Mouse (Mus musculus): ENCODE results near the gene Ints1. TPM values are rescaled to one million over a fixed set of nuclear protein-coding genes. Genes with fewer than 3 reads are reported as not detected.
A peak's percentile ranks its signal among the peaks of the same experiment; 100 is the strongest.

The Ints1 gene
- total and polyA plus RNA-seq, 2 experiments from 2014 or later = 22.4 to 119 TPM

GRCm38 (mm10) chr5:139796001-139796620, 20.6 kb upstream of the Ints1 start:
- Histone ChIP-seq H3K4me3 (ENCODE audit: low read depth, low read length) (no peak overlapping the region), H3K4me2 (ENCODE audit: low read depth) (no peak overlapping the region), H3K27ac (ENCODE audit: low read depth, low read length) (no peak overlapping the region), H3K9ac (no peak overlapping the region), H3K27me3 (ENCODE audit: insufficient read depth, low read length) (no peaks in the 10 kb centered on the region), H3K4me1 (ENCODE audit: insufficient read depth) (peaks cover 30% of the 10 kb centered on the region), H3K9me3 (ENCODE audit: low read length) (no peaks in the 10 kb centered on the region), H3K36me3 (ENCODE audit: insufficient read depth) (peaks cover 14% of the 10 kb centered on the region)
- ATAC-seq (no peak), DNase-seq (no peak)
- TF ChIP-seq CTCF (IDR thresholded peaks at IDR 0.05; ENCODE audit: low read depth) = no peak
- WGBS = 74% methylated on average over 9 of the region's 9 CpGs

DNA sequence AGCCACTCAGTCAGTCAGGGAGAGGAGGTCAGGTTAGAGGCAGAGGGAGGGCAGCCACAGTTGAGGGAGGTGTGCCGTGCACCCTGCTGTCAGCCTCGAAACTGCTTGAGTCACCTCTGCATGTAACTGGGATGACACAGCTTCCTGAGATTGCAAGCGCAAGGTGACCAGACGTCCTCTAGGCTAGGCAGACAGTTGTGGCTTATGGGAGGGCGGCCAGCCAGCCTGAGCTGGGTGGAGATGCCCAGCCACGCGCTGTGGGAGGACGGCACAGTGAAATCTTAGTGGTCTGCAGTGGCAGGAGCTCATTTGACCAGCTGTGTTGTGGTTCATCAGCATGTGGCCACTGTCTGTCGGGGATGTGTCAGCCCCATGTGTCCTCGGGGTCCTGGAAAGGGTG, 19.5 kb upstream of the Ints1 start:
- DNase-seq = no peak
- Histone ChIP-seq H3K4me2 (ENCODE audit: low read depth) (no peak overlapping the region), H3K4me3 (ENCODE audit: low read depth, low read length) (no peak overlapping the region), H3K4me1 (ENCODE audit: insufficient read depth) (peaks cover 30% of the 10 kb centered on the region), H3K27ac (ENCODE audit: low read depth, low read length) (no peak overlapping the region), H3K36me3 (ENCODE audit: insufficient read depth) (peaks cover 2% of the 10 kb centered on the region; the same call in 1 of the 2 replicates), H3K27me3 (ENCODE audit: insufficient read depth, low read length) (no peaks in the 10 kb centered on the region), H3K9ac (no peak overlapping the region), H3K9me3 (ENCODE audit: low read length) (no peaks in the 10 kb centered on the region)
- 66% methylated on average over 10 of the region's 10 CpGs for WGBS
- TF ChIP-seq CTCF (IDR thresholded peaks at IDR 0.05; ENCODE audit: low read depth) = no peak
- no peak for ATAC-seq

GRCm38 (mm10) chr5:139794137-139794536, 18.7 kb upstream of the Ints1 start:
- H3K4me2 ChIP-seq (ENCODE audit: low read depth) = no peak overlapping the region
- no peak for TF ChIP-seq CTCF (IDR thresholded peaks at IDR 0.05; ENCODE audit: low read depth)
- H3K9ac ChIP-seq = no peak overlapping the region
- no peak for DNase-seq
- H3K27ac ChIP-seq (ENCODE audit: low read depth, low read length) = no peak overlapping the region
- WGBS = 90% methylated on average over 5 of the region's 5 CpGs
- H3K27me3 ChIP-seq (ENCODE audit: insufficient read depth, low read length) = no peaks in the 10 kb centered on the region
- no peak overlapping the region for H3K4me3 ChIP-seq (ENCODE audit: low read depth, low read length)
- no peaks in the 10 kb centered on the region for H3K36me3 ChIP-seq (ENCODE audit: insufficient read depth)
- ATAC-seq = no peak
- no peaks in the 10 kb centered on the region for H3K9me3 ChIP-seq (ENCODE audit: low read length)
- H3K4me1 ChIP-seq (ENCODE audit: insufficient read depth) = peaks cover 30% of the 10 kb centered on the region

- no peak overlapping the region for H3K27ac ChIP-seq (ENCODE audit: low read depth, low read length)
- H3K4me2 ChIP-seq (ENCODE audit: low read depth) = peak overlapping the region; percentile 100; the same call in 1 of the 2 replicates
- H3K9me3 ChIP-seq (ENCODE audit: low read length) = no peaks in the 10 kb centered on the region
- H3K9ac ChIP-seq = no peak overlapping the region
- H3K36me3 ChIP-seq (ENCODE audit: insufficient read depth) = no peaks in the 10 kb centered on the region
- H3K27me3 ChIP-seq (ENCODE audit: insufficient read depth, low read length) = no peaks in the 10 kb centered on the region
- no peak overlapping the region for H3K4me3 ChIP-seq (ENCODE audit: low read depth, low read length)
- no peak for TF ChIP-seq CTCF (IDR thresholded peaks at IDR 0.05; ENCODE audit: low read depth)
- H3K4me1 ChIP-seq (ENCODE audit: insufficient read depth) = peaks cover 27% of the 10 kb centered on the region
- ATAC-seq (no peak), DNase-seq (no peak)
- WGBS = 64% methylated on average over 11 of the region's 11 CpGs
Measured at GRCm38 (mm10) chr5:139793338-139794089, 18.0 kb upstream of the Ints1 start.

DNA sequence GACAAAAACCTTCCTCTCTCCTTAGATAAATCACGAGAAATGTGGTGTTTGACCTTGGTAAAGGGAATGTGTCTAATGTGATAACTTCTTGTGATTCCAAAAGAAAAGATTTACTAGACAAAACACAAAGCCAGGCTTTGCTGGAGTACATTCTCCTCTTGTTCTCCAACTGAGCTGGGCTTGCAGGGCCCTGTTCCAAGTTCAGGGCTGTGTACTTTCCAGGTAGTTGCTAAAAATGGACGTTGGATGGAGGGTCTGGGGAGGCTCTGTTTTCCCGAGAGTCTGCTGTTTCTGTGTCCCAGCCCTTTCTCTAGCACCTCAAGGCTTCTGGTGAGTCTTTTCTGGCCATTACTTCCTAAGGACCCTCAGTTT, 17.5 kb upstream of the Ints1 start:
- Histone ChIP-seq H3K36me3 (ENCODE audit: insufficient read depth) (no peaks in the 10 kb centered on the region), H3K4me1 (ENCODE audit: insufficient read depth) (peaks cover 22% of the 10 kb centered on the region), H3K4me3 (ENCODE audit: low read depth, low read length) (no peak overlapping the region), H3K27me3 (ENCODE audit: insufficient read depth, low read length) (no peaks in the 10 kb centered on the region), H3K4me2 (ENCODE audit: low read depth) (peak overlapping the region; percentile 100; the same call in 1 of the 2 replicates), H3K9ac (no peak overlapping the region), H3K9me3 (ENCODE audit: low read length) (no peaks in the 10 kb centered on the region), H3K27ac (ENCODE audit: low read depth, low read length) (no peak overlapping the region)
- no peak for DNase-seq
- TF ChIP-seq CTCF (IDR thresholded peaks at IDR 0.05; ENCODE audit: low read depth) = no peak
- ATAC-seq = no peak
- WGBS = 66% methylated on average over 3 of the region's 3 CpGs

DNA sequence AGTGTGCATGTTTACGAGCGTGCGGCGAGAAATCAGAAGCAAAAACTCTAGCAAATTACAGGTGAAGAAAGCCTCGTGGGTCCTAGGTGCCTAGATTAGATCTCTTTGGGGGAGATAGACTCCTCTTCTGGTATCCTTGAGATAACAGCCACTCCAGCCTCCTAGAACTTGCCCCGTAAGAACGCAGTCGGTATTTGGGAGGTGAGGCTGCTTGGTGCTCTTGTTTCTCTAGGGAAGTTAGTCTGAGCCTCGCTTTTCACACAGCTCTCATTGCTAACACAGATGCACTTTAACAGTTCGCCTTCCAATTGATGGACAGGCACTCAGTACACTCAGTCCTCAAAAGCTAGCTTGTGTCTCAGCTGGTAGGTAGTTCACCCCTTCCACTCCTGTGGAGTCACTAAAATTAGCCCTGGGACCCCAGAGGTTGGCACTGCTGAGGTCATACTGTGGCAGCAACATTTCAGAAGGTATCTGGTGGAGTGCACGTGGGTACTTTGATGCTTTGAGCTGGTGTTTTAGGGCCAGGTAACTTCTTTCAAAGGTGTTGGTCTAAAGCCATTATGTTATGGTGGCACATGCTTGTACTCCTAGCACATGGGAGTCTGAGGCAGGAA, 16.8 kb upstream of the Ints1 start:
- peak overlapping the region; percentile 69 for H3K4me3 ChIP-seq (ENCODE audit: low read depth, low read length)
- peaks cover 15% of the 10 kb centered on the region for H3K4me1 ChIP-seq (ENCODE audit: insufficient read depth)
- peak; percentile 25 for DNase-seq
- no peaks in the 10 kb centered on the region for H3K27me3 ChIP-seq (ENCODE audit: insufficient read depth, low read length)
- H3K36me3 ChIP-seq (ENCODE audit: insufficient read depth) = no peaks in the 10 kb centered on the region
- peak overlapping the region; percentile 100 for H3K4me2 ChIP-seq (ENCODE audit: low read depth)
- no peaks in the 10 kb centered on the region for H3K9me3 ChIP-seq (ENCODE audit: low read length)
- H3K9ac ChIP-seq = peak overlapping the region; percentile 68
- no peak overlapping the region for H3K27ac ChIP-seq (ENCODE audit: low read depth, low read length)
- WGBS = 19% methylated on average over 11 of the region's 11 CpGs
- no peak for TF ChIP-seq CTCF (IDR thresholded peaks at IDR 0.05; ENCODE audit: low read depth)
- ATAC-seq = no peak
